Mouse (Mus musculus) forebrain, embryonic 15.5 days (tissue): ENCODE measurements at regions not wholly inside any gene's neighbourhood (a gene's known extent, or its start where the extent isn't known, plus 50 kb on each side); places are given as distances from the start of the nearest gene placed in this dataset.
A peak's percentile ranks its signal among the peaks of the same experiment; 100 is the strongest.

ENCODE experiments used
- ATAC-seq: fragments of 200-750 bp; cut with Nextera tagmentation; replicated peaks from 2 replicates; pipeline ENCODE4 v1.8.0; 2017; ENCODE audit warnings: mild to moderate bottlenecking, moderate TSS enrichment, moderate library complexity
- H3K27ac ChIP-seq: fragments of 300-500 bp; sonication (generic); replicated peaks from 2 replicates; pipeline ENCODE4 v1.5.1; 2015; ENCODE audit warnings: mild to moderate bottlenecking, inconsistent platforms
- H3K27me3 ChIP-seq: fragments of 300-500 bp; sonication (generic); 2 replicates; pipeline ENCODE4 v1.6.1; 2015; ENCODE audit warnings: inconsistent platforms
- H3K36me3 ChIP-seq: fragments of 300-500 bp; sonication (generic); 2 replicates; pipeline ENCODE4 v1.6.1; 2015; ENCODE audit warnings: mild to moderate bottlenecking, inconsistent platforms
- H3K4me1 ChIP-seq: fragments of 300-500 bp; sonication (generic); 2 replicates; pipeline ENCODE4 v1.6.1; 2015; ENCODE audit warnings: inconsistent platforms
- H3K4me2 ChIP-seq: fragments of 300-500 bp; sonication (generic); replicated peaks from 2 replicates; pipeline ENCODE4 v1.6.1; 2015; ENCODE audit warnings: mild to moderate bottlenecking, inconsistent platforms
- H3K4me3 ChIP-seq: fragments of 300-500 bp; sonication (generic); 2 replicates; pipeline ENCODE4 v1.5.1; 2015; ENCODE audit warnings: mild to moderate bottlenecking, inconsistent platforms
- H3K9ac ChIP-seq: fragments of 300-500 bp; sonication (generic); replicated peaks from 2 replicates; pipeline ENCODE4 v1.6.1; 2015; ENCODE audit warnings: mild to moderate bottlenecking, inconsistent platforms
- H3K9me3 ChIP-seq: fragments of 300-500 bp; sonication (generic); 2 replicates; pipeline ENCODE4 v1.6.1; 2016; ENCODE audit warnings: inconsistent platforms
- WGBS: fragments of 180-500 bp; shearing (Covaris S2); methylation state at CpG from one replicate; pipeline ENCODE4 v1.1.7; 2015; ENCODE audit warnings: mixed read lengths; 5-methylcytosine and 5-hydroxymethylcytosine counted together

DNA sequence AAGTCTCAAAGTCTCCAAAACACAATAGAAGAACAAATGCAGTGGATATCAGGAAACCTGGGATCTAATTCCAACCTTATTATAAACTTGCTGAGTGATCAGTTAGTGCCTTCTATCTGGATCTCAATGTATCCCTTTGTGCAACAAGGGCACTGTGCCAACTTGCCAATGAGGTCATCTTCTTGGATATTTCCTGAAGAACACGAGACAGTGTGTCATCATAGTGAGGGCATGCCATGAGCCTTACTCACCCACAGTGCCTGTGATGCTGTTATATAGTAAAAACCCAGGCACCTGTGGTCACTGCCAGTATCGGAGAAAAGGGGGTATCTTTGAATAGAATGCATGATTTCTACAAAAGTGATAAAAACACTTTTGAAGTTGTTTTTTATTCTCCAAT is 60.2 kb upstream of the Cd34 start:
- Histone ChIP-seq H3K4me1 (peaks cover 7% of the 10 kb centered on the region; the same call in 1 of the 2 replicates), H3K4me3 (no peak overlapping the region), H3K27ac (no peak overlapping the region), H3K9ac (no peak overlapping the region), H3K9me3 (no peaks in the 10 kb centered on the region), H3K4me2 (no peak overlapping the region), H3K36me3 (no peaks in the 10 kb centered on the region), H3K27me3 (no peaks in the 10 kb centered on the region)
- 54% methylated on average over 2 of the region's 2 CpGs for WGBS
- no peak for ATAC-seq

- WGBS = 22% methylated on average over 22 of the region's 22 CpGs
- Histone ChIP-seq H3K4me2 (peak overlapping the region; percentile 15; the same call in 1 of the 2 replicates), H3K4me1 (peaks cover 7% of the 10 kb centered on the region; the same call in 1 of the 2 replicates), H3K9ac (no peak overlapping the region), H3K36me3 (no peaks in the 10 kb centered on the region), H3K27me3 (no peaks in the 10 kb centered on the region), H3K27ac (no peak overlapping the region), H3K4me3 (no peak overlapping the region), H3K9me3 (no peaks in the 10 kb centered on the region)
- peak; percentile 92 for ATAC-seq
These were observed 59.0 kb upstream of the Cd34 start for GRCm38 (mm10) chr1:194879324-194880233.

DNA sequence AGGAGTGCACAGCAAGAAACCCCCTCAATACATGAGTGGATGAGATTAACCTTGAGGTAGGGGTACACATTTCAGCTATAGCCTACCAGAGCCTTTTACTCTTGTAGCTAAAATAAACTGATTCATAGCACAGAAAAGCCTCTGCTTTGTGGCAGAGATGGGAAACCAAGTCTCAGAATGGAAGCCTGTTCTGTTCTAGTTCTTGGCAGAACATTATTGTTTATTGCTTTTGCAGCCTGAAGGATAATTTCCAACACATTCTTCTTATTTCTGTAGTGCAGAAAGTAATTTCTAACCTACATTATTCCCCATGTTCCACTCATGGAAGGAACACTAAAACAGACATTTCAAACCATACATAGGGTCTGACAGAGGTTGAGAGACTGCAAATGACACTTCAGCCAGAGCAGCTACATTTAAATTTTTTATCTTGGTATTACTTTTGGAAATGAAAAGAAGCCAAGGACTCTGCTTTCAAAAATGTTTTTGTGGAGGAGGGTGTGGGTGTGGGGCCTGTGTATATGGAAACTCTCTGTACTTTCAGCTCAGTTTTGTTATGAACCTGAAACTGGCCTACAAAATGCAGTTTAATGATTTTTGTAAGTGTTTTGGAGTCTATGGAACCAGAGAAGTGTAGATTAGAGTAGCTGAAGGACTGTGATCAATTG is 56.9 kb upstream of the Cd34 start:
- H3K9ac ChIP-seq = no peak overlapping the region
- no peak for ATAC-seq
- H3K4me2 ChIP-seq = no peak overlapping the region
- no peaks in the 10 kb centered on the region for H3K27me3 ChIP-seq
- no peaks in the 10 kb centered on the region for H3K36me3 ChIP-seq
- H3K4me1 ChIP-seq = peaks cover 11% of the 10 kb centered on the region; the same call in 1 of the 2 replicates
- no peak overlapping the region for H3K4me3 ChIP-seq
- no peaks in the 10 kb centered on the region for H3K9me3 ChIP-seq
- H3K27ac ChIP-seq = no peak overlapping the region

- Histone ChIP-seq H3K4me3 (no peak overlapping the region), H3K36me3 (no peaks in the 10 kb centered on the region), H3K27ac (no peak overlapping the region; the same call in 1 of the 2 replicates), H3K27me3 (no peaks in the 10 kb centered on the region), H3K9ac (no peak overlapping the region), H3K4me1 (peaks cover 5% of the 10 kb centered on the region; the same call in 1 of the 2 replicates), H3K9me3 (no peaks in the 10 kb centered on the region), H3K4me2 (no peak overlapping the region)
- ATAC-seq = no peak
- 70% methylated on average over 5 of the region's 5 CpGs for WGBS
These were observed 53.4 kb upstream of the Cd34 start for GRCm38 (mm10) chr1:194885071-194885686.

DNA sequence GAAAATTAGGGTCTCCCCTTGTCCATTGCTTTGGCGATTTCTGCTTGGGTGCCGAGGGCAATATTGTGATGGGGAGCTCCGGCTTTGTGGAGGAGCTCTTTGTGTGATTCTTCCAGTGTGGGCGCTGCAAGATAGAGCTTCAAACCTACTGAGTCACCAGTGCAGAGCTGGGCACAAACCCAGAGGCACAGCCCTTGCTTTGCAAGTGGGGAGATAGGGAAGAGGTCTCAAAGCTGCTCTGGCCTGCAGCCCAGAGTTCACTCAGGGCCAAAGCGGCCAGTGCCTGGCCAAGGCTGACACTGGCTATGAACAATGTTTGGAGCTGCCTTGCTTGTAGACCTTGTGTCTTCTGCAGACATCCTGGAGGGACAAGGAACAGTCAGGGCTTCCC is 52.9 kb upstream of the Cd34 start:
- Histone ChIP-seq H3K27ac (no peak overlapping the region; the same call in 1 of the 2 replicates), H3K4me2 (no peak overlapping the region), H3K4me3 (no peak overlapping the region), H3K4me1 (peaks cover 5% of the 10 kb centered on the region; the same call in 1 of the 2 replicates), H3K36me3 (no peaks in the 10 kb centered on the region), H3K9me3 (no peaks in the 10 kb centered on the region), H3K9ac (no peak overlapping the region), H3K27me3 (no peaks in the 10 kb centered on the region)
- no peak for ATAC-seq
- WGBS = 84% methylated on average over 5 of the region's 5 CpGs
